In genomic region chr1:134559226-134559625, GRCm38 (mm10) we compare ENCODE assay signal across 10 mouse cellular contexts. TPM values are rescaled to one million over a fixed set of nuclear protein-coding genes. Genes with fewer than 3 reads are reported as not detected.
A peak's percentile ranks its signal among the peaks of the same experiment; 100 is the strongest.
DNase-seq lines count a peak whose midpoint lies in the region; ATAC-seq and TF ChIP-seq lines count a peak whose summit lies in the region.
"Had no signal": no experiment of that assay in that cellular context is flagged by ENCODE, and none has a peak within 500 bp of the region (broad histone marks: within the 10 kb centered on the region; RNA-seq: fewer than 3 reads in every experiment).

No protein-coding gene starts in this region.

- H3K27ac ChIP-seq in embryonic facial prominence, embryonic 12.5 days = no peak overlapping the region
- no peak overlapping the region for H3K27ac ChIP-seq in embryonic facial prominence, embryonic 10.5 days (replicated peaks)
- no peak overlapping the region for H3K27ac ChIP-seq in kidney, embryonic 14.5 days (ENCODE audit: low read depth, low read length)
- H3K27ac ChIP-seq in lung, postnatal 0 days (ENCODE audit: low read length) = peak overlapping the region; percentile 95

- no peaks in the 10 kb centered on the region for H3K27me3 ChIP-seq in embryonic facial prominence, embryonic 12.5 days
- peaks cover 10% of the 10 kb centered on the region; the same call in 1 of the 2 replicates for H3K27me3 ChIP-seq in embryonic facial prominence, embryonic 10.5 days (replicated peaks; ENCODE audit: low read depth, poor library complexity, severe bottlenecking)
- no peaks in the 10 kb centered on the region for H3K27me3 ChIP-seq in kidney, embryonic 14.5 days (ENCODE audit: control insufficient read depth, insufficient read depth, low read length)
- H3K27me3 ChIP-seq in lung, postnatal 0 days (replicated peaks; ENCODE audit: insufficient read depth, low read length) = no peaks in the 10 kb centered on the region
- no peaks in the 10 kb centered on the region for H3K27me3 ChIP-seq in myocyte (ENCODE audit: control insufficient read depth, insufficient read depth, insufficient read length)

- H3ac ChIP-seq in myocyte (ENCODE audit: control insufficient read depth, insufficient read length) = no peak overlapping the region

- no peaks in the 10 kb centered on the region for H3K36me3 ChIP-seq in embryonic facial prominence, embryonic 12.5 days
- no peaks in the 10 kb centered on the region for H3K36me3 ChIP-seq in embryonic facial prominence, embryonic 10.5 days (replicated peaks)
- H3K36me3 ChIP-seq in kidney, embryonic 14.5 days (ENCODE audit: control insufficient read depth, insufficient read depth, low read length) = no peaks in the 10 kb centered on the region
- no peaks in the 10 kb centered on the region for H3K36me3 ChIP-seq in lung, postnatal 0 days (ENCODE audit: insufficient read depth, low read length)
- H3K36me3 ChIP-seq in myocyte (ENCODE audit: control insufficient read depth, insufficient read depth) = no peaks in the 10 kb centered on the region

- H3K79me2 ChIP-seq in myocyte (ENCODE audit: control insufficient read depth, insufficient read depth) = peaks cover 27% of the 10 kb centered on the region

- no peak for TF ChIP-seq EP300 in lung, postnatal 0 days (IDR thresholded peaks at IDR 0.05)

- WGBS in embryonic facial prominence, embryonic 12.5 days = 80% methylated on average over 3 of the region's 3 CpGs
- WGBS in embryonic facial prominence, embryonic 10.5 days = 78% methylated on average over 3 of the region's 3 CpGs
- 75% methylated on average over 3 of the region's 3 CpGs for WGBS in kidney, embryonic 14.5 days
- 72% methylated on average over 3 of the region's 3 CpGs for WGBS in lung, postnatal 0 days

- no peak for ATAC-seq in embryonic facial prominence, embryonic 12.5 days (ENCODE audit: insufficient number of reproducible peaks, insufficient read depth, low FRiP score, low TSS enrichment)
- no peak for ATAC-seq in kidney, embryonic 14.5 days (ENCODE audit: low FRiP score, low TSS enrichment)
- no peak for ATAC-seq in lung, postnatal 0 days

- H3K4me3 ChIP-seq in embryonic facial prominence, embryonic 12.5 days = no peak overlapping the region
- H3K4me3 ChIP-seq in embryonic facial prominence, embryonic 10.5 days = no peak overlapping the region
- H3K4me3 ChIP-seq in kidney, embryonic 14.5 days (ENCODE audit: low read length) = peak overlapping the region; percentile 100; the same call in 1 of the 2 replicates
- H3K4me3 ChIP-seq in lung, postnatal 0 days (ENCODE audit: low read depth, low read length) = no peak overlapping the region
- peak overlapping the region; percentile 49 for H3K4me3 ChIP-seq in myocyte

- H3K4me2 ChIP-seq in embryonic facial prominence, embryonic 12.5 days (replicated peaks) = no peak overlapping the region
- H3K4me2 ChIP-seq in kidney, embryonic 14.5 days (replicated peaks; ENCODE audit: low read depth, low read length) = no peak overlapping the region
- H3K4me2 ChIP-seq in lung, postnatal 0 days (replicated peaks; ENCODE audit: low read depth, low read length) = no peak overlapping the region
- no peak overlapping the region for H3K4me2 ChIP-seq in myocyte (ENCODE audit: low read depth)

- DNase-seq in embryonic facial prominence, embryonic 10.5 days (ENCODE audit: low spot score) = no peak
- no peak for DNase-seq in kidney, postnatal 4 days
- no peak for DNase-seq in lung, postnatal 0 days (ENCODE audit: low spot score)
- no peak for DNase-seq in lung, adult 18-20 months
- DNase-seq in frontal cortex, postnatal 14 days (ENCODE audit: low spot score in 2 of 2) = no peak

- 0 out of 2 replicates have a peak overlapping the region, but pooled peaks have one; percentile 100 for H3K9ac ChIP-seq in embryonic facial prominence, embryonic 12.5 days
- H3K9ac ChIP-seq in kidney, embryonic 14.5 days (ENCODE audit: low read depth, low read length) = no peak overlapping the region
- no peak overlapping the region for H3K9ac ChIP-seq in lung, postnatal 0 days (replicated peaks; ENCODE audit: low read depth)

- no peak for TF ChIP-seq CTCF in lung, postnatal 0 days (IDR thresholded peaks at IDR 0.05)

- no peaks in the 10 kb centered on the region for H3K9me3 ChIP-seq in embryonic facial prominence, embryonic 12.5 days
- no peaks in the 10 kb centered on the region for H3K9me3 ChIP-seq in embryonic facial prominence, embryonic 10.5 days
- H3K9me3 ChIP-seq in kidney, embryonic 14.5 days (ENCODE audit: control insufficient read depth, low read length) = no peaks in the 10 kb centered on the region
- no peaks in the 10 kb centered on the region for H3K9me3 ChIP-seq in lung, postnatal 0 days (ENCODE audit: low read length)

- H3K4me1 ChIP-seq in embryonic facial prominence, embryonic 12.5 days = peaks cover 22% of the 10 kb centered on the region
- peaks cover 48% of the 10 kb centered on the region for H3K4me1 ChIP-seq in embryonic facial prominence, embryonic 10.5 days
- H3K4me1 ChIP-seq in kidney, embryonic 14.5 days (ENCODE audit: control insufficient read depth, insufficient read depth, low read length) = peaks cover 13% of the 10 kb centered on the region
- H3K4me1 ChIP-seq in lung, postnatal 0 days (ENCODE audit: insufficient read depth, low read depth, low read length) = peaks cover 17% of the 10 kb centered on the region; the same call in 1 of the 2 replicates

- no peak for TF ChIP-seq POLR2A in myocyte (IDR thresholded peaks at IDR 0.05; ENCODE audit: insufficient read length, low read depth)

TF ChIP-seq in myocyte, 11 proteins besides CTCF, POLR2A, EP300 and RAD21:
- TF ChIP-seq SRF (IDR thresholded peaks at IDR 0.05; ENCODE audit: control insufficient read depth, insufficient read length, low read depth) (no peak), MYOG (IDR thresholded peaks at IDR 0.05; ENCODE audit: control insufficient read depth in 1 of 3, insufficient read depth in 1 of 3, insufficient read length in 2 of 3, low read depth in 2 of 3) (no peak), TCF12 (IDR thresholded peaks at IDR 0.05; ENCODE audit: insufficient read depth, poor library complexity, severe bottlenecking) (no peak)

RNA-seq across cellular contexts. Expression of gene Kdm5b, which starts 0.7 kb away (rescaled TPM):
- 99.5 and 100 TPM in 2 replicates for polyA plus RNA-seq in embryonic facial prominence, embryonic 12.5 days (2016; fragmentation: Nextera tagmentation; extraction: Ambion mirVana)
- 78.4 and 79.0 TPM in 2 replicates for polyA plus RNA-seq in embryonic facial prominence, embryonic 10.5 days (2016; fragmentation: Nextera tagmentation; extraction: Ambion mirVana)
- polyA plus RNA-seq in kidney, embryonic 14.5 days (2014; fragmentation: Nextera tagmentation; extraction: Ambion mirVana) = 42.3 and 75.9 TPM in 2 replicates
- polyA plus RNA-seq in lung, postnatal 0 days (2015; fragmentation: Nextera tagmentation; extraction: Ambion mirVana) = 33.3 and 37.5 TPM in 2 replicates
- 11.2 TPM for polyA plus RNA-seq in myocyte (2012; fragmentation: generic; extraction: Trizol)

RNA-seq across cellular contexts. Expression of gene Mgat4e, which starts 9.7 kb away (rescaled TPM):
- 0.12 TPM in 1 of 2 replicates, not detected in the other for polyA plus RNA-seq in embryonic facial prominence, embryonic 12.5 days (2016; fragmentation: Nextera tagmentation; extraction: Ambion mirVana)
- not detected in 2 replicates for polyA plus RNA-seq in embryonic facial prominence, embryonic 10.5 days (2016; fragmentation: Nextera tagmentation; extraction: Ambion mirVana)
- not detected in 2 replicates for polyA plus RNA-seq in kidney, embryonic 14.5 days (2014; fragmentation: Nextera tagmentation; extraction: Ambion mirVana)
- polyA plus RNA-seq in lung, postnatal 0 days (2015; fragmentation: Nextera tagmentation; extraction: Ambion mirVana) = not detected in 2 replicates
- not detected for polyA plus RNA-seq in myocyte (2012; fragmentation: generic; extraction: Trizol)
- polyA plus RNA-seq: forebrain, embryonic 16.5 days; spleen, adult 2 months had no signal

Comparison
In these comparisons a context has a peak if more than half of its experiments do, and no peak if none do; other contexts are left out.
1. H3K4me3 ChIP-seq: peak in kidney, embryonic 14.5 days (single experiment) and myocyte (single experiment); none in embryonic facial prominence, embryonic 12.5 days (single experiment), embryonic facial prominence, embryonic 10.5 days (single experiment) and lung, postnatal 0 days (single experiment).